Mouse (Mus musculus) bone marrow, adult 2 months (tissue): ENCODE results near the gene Anks3. TPM values are rescaled to one million over a fixed set of nuclear protein-coding genes. Genes with fewer than 3 reads are reported as not detected.

Source experiments
- H3K27ac ChIP-seq: fragments of 200-500 bp; 2 replicates; pipeline ENCODE4 v1.5.1; 2012; ENCODE audit warnings: low read depth, mild to moderate bottlenecking, control low read depth, inconsistent platforms, low read length; ENCODE audit not compliant: control insufficient read depth, poor library complexity, insufficient read depth
- H3K4me1 ChIP-seq: fragments of 200-500 bp; 2 replicates; pipeline ENCODE4 v1.6.1; 2011; ENCODE audit warnings: low read length; ENCODE audit not compliant: control insufficient read depth, insufficient read depth
- H3K4me3 ChIP-seq: fragments of 200-500 bp; replicated peaks from 2 replicates; pipeline ENCODE3; 2011; ENCODE audit warnings: mild to moderate bottlenecking, low read depth, low read length, control low read depth; ENCODE audit not compliant: control insufficient read depth
- CTCF ChIP-seq: fragments of 200-500 bp; IDR thresholded peaks from 2 replicates; pipeline ENCODE4 v1.5.1; 2011; ENCODE audit warnings: low read length, control low read depth; ENCODE audit not compliant: control insufficient read depth, insufficient read depth
- POLR2A ChIP-seq: fragments of 200-500 bp; IDR thresholded peaks from 2 replicates; pipeline ENCODE4 v1.6.1; 2011; ENCODE audit warnings: low read depth, mild to moderate bottlenecking, control low read depth, low read length, borderline replicate concordance; ENCODE audit not compliant: control insufficient read depth
- WGBS: fragments of 180-500 bp; shearing (Covaris S2); methylation state at CpG from one replicate; pipeline ENCODE4 v1.1.7; 2018; 5-methylcytosine and 5-hydroxymethylcytosine counted together
- polyA plus RNA-seq: library from polyadenylated mRNA; stranded (reverse); fragments of >200 nt; gene quantifications from 2 replicates; pipeline ENCODE4 v1.2.4, GENCODE M21; 2011; ENCODE audit warnings: low replicate concordance; ENCODE audit not compliant: missing spikeins, insufficient read depth, insufficient read length

The Anks3 gene
- polyA plus RNA-seq, 1 experiment, result 45.4 TPM

GRCm38 (mm10) chr16:4927967-4928366 is 36.0 kb downstream of the Anks3 start:
- WGBS, result 91% methylated on average over 7 of the region's 7 CpGs

DNA sequence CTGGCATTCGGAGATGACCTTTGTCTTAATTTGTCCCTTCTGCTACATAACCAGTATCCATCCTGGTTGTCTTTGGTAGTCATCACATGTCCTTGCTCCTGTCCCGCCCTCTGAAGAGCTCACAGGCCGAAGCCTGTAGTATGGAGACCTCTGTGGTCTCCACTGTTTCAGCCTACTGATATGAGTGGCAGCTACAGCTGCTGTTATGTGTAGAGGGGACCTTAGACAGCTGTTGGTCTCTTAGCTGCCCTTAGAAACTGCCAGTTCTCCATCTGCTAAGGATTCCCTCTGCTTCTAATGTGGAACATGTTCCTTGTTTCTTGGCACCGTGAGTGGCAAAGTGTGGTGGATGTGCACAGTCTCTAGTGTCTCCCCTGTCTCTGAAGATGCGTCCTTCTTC is 40.0 kb downstream of the Anks3 start:
- Histone ChIP-seq H3K4me3 (no peak overlapping the region), H3K27ac (no peak overlapping the region), H3K4me1 (no peaks in the 10 kb centered on the region)
- TF ChIP-seq POLR2A (no peak), CTCF (no peak)
- WGBS, result 87% methylated on average over 5 of the region's 5 CpGs

More at GRCm38 (mm10) chr16:4927967-4928366, 36.0 kb downstream of the Anks3 start:
- TF ChIP-seq POLR2A (no peak), CTCF (no peak)
- no peak overlapping the region for H3K27ac ChIP-seq
- no peaks in the 10 kb centered on the region for H3K4me1 ChIP-seq
- no peak overlapping the region for H3K4me3 ChIP-seq

- Histone ChIP-seq H3K4me3 (no peak overlapping the region), H3K4me1 (no peaks in the 10 kb centered on the region), H3K27ac (no peak overlapping the region)
- TF ChIP-seq POLR2A, result no peak
- TF ChIP-seq CTCF, result no peak
- 70% methylated on average over 6 of the region's 6 CpGs for WGBS
Measured at GRCm38 (mm10) chr16:4922481-4922880, 41.5 kb downstream of the Anks3 start.

- Histone ChIP-seq H3K4me3 (no peak overlapping the region), H3K4me1 (no peaks in the 10 kb centered on the region), H3K27ac (no peak overlapping the region)
- WGBS, result 30% methylated on average over 4 of the region's 4 CpGs
- no peak for TF ChIP-seq CTCF
- TF ChIP-seq POLR2A, result no peak
Measured at GRCm38 (mm10) chr16:4920556-4920955, 43.4 kb downstream of the Anks3 start.

GRCm38 (mm10) chr16:4916608-4917007 is 47.4 kb downstream of the Anks3 start:
- no peak overlapping the region for H3K27ac ChIP-seq

DNA sequence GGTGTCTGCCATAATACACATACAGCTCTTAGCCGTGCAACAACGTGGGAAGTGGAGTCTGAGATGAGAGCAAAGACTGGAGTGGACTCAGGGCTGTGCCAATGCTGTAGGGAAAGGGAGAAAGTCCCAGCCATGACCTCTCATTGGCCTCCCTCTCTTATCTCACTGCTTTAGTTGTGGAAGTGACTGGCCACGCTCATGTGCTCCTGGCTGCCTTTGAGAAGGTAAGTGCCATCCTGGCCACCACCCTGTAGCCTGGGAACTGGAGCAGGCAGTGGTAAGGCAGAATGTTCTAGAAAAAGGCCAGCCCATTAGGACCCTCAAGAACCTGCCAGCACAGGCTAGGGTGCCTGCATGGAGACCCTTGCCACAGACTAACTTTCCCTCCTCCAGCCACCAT is 48.1 kb downstream of the Anks3 start:
- peaks cover 4% of the 10 kb centered on the region for H3K4me1 ChIP-seq
- 70% methylated on average over 3 of the region's 3 CpGs for WGBS
- H3K4me3 ChIP-seq, result no peak overlapping the region
- no peak overlapping the region for H3K27ac ChIP-seq
- TF ChIP-seq POLR2A (no peak), CTCF (no peak)

More at GRCm38 (mm10) chr16:4916608-4917007, 47.4 kb downstream of the Anks3 start:
- TF ChIP-seq CTCF (no peak), POLR2A (no peak)
- H3K4me1 ChIP-seq, result peaks cover 4% of the 10 kb centered on the region
- H3K4me3 ChIP-seq, result no peak overlapping the region
- 73% methylated on average over 2 of the region's 2 CpGs for WGBS

- WGBS, result 40% methylated on average over 12 of the region's 12 CpGs
- TF ChIP-seq POLR2A (no peak), CTCF (peak; percentile 79)
- peak overlapping the region; percentile 13 for H3K4me3 ChIP-seq
- peak overlapping the region; percentile 87 for H3K27ac ChIP-seq
- peaks cover 4% of the 10 kb centered on the region for H3K4me1 ChIP-seq
Measured at GRCm38 (mm10) chr16:4913783-4914735, 49.9 kb downstream of the Anks3 start.

DNA sequence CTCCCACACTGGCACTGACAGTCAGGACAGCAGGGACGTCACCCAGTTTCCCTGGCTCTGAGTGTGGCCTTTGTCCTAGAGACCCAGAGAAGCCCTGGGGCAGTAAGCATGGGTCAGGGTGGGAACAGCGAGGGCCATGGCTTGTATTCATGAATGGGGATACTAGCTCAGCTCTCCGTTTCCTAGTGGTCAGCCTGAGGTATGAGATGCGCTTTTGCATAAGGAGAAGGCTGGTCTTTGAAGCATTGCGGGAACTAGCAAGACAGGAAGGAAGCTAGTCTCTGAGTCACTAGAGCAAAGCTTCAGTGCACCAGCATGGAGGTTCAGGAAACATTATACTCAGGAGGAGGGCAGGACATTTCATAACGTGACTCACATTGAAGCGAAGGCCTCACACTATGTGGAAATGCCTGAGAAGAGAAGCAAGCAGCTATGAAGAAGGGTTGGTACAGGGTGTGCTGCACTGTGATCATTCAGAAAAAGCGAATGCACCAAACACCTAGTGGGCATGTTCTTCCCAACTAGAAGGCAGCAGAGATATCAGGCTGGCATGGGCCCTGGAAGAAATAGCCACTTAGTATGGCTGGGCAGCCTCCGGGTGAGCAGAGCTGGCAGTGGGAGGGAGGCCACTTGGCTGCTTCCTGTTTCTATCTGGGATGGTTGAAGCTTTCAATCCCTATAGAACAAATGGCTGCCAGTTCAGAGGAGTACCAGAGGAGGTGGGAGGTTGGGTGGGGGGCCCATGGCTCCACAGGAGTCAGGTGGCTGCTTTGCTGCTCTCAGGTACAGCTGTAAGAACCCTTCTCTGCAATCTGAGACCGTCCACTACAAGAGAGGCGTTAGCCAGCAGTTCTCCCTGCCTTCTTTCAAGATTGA is 50.9 kb downstream of the Anks3 start:
- WGBS, result 22% methylated on average over 11 of the region's 11 CpGs
- Histone ChIP-seq H3K4me1 (peaks cover 5% of the 10 kb centered on the region), H3K27ac (peak overlapping the region; percentile 87), H3K4me3 (peak overlapping the region; percentile 13)
- no peak for TF ChIP-seq POLR2A
- peak; percentile 22; the same call in 1 of the 2 replicates for TF ChIP-seq CTCF
